Mouse (Mus musculus): ENCODE measurements around the gene Pced1b. TPM values are rescaled to one million over a fixed set of nuclear protein-coding genes. Genes with fewer than 3 reads are reported as not detected.

Gene Pced1b
- total RNA-seq (2023) = 54.3 to 58.3 TPM (median 56.9 TPM) in 4 replicates

DNA sequence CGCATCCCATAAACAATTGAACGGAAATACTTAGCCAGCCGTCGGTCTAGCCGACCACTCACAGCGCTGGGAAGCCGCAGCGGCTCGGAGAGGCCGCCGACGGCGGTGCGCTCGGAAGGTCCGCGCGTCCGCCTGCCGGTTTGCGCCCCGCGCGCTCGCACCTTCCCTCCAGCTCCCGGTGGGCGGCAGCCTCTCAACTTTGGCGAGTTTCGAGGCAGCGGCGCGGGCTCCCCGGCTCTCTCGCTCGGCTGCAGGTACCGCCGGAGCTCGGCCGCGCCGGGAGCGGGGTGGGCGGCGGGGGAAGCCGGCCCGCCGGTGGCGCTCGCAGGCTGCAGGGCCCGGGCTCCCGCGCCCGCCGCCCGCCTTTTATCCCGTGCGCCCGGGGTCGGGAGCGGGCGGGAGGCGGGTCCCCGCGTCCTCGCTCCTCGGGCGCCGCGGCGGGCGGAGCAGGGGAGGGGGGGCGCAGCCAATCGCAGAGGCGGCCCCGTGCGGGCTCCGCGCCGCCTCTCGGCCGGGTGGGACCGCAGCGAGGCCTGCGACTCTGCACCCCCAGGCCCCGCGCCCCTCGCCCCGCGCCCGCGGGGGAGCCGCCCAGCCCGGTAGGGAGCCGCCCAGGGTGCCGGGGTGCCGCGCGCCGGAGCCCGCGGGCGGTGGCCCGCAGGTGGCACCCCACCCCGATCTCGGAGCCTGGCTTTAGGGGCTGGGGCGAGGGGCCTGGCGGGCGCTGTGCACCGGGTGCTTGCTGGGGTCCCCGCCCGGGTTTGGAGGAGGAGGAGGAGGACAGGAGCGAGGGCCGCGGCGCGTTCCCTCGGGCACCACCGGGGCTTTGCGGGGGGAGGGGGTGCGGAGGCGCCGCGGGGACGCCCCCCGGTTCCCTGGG lies at the start of gene Pced1b, which contains the start of gene Amigo2:
TSS of gene Pced1b (plus strand) at position 197 of the 880 bp plus-strand sequence.
TSS of gene Amigo2 (minus strand) at position 377 of the 880 bp plus-strand sequence.

Other genes starting within 250 kb of the Pced1b start
- not detected in 4 replicates for gene Slc38a4, start 191.2 kb upstream of the Pced1b start, total RNA-seq (2023)
- 14.4 to 16.1 TPM (median 15.3 TPM) in 4 replicates for gene Amigo2, start 180 bp downstream of the Pced1b start, total RNA-seq (2023)

Data from B cell, adult 62 days (primary cell).